Mouse (Mus musculus) hindbrain, embryonic 13.5 days (tissue): Measurements from ENCODE around the gene Eps15. TPM values are rescaled to one million over a fixed set of nuclear protein-coding genes. Genes with fewer than 3 reads are reported as not detected.

Experiments
- ATAC-seq: fragments of 200-750 bp; cut with Nextera tagmentation; 2 replicates; pipeline ENCODE4 v1.8.0; 2017; ENCODE audit warnings: moderate TSS enrichment; ENCODE audit not compliant: low FRiP score
- H3K27ac ChIP-seq: fragments of 300-500 bp; sonication (generic); 2 replicates; pipeline ENCODE4 v1.5.1; 2015; ENCODE audit warnings: inconsistent platforms, mild to moderate bottlenecking, moderate library complexity
- H3K27me3 ChIP-seq: fragments of 300-500 bp; sonication (generic); 2 replicates; pipeline ENCODE4 v1.6.1; 2015; ENCODE audit warnings: mild to moderate bottlenecking, inconsistent platforms
- H3K36me3 ChIP-seq: fragments of 300-500 bp; sonication (generic); 2 replicates; pipeline ENCODE4 v1.6.1; 2015; ENCODE audit warnings: mild to moderate bottlenecking, inconsistent platforms
- H3K4me1 ChIP-seq: fragments of 300-500 bp; sonication (generic); replicated peaks from 2 replicates; pipeline ENCODE4 v1.6.1; 2015; ENCODE audit warnings: inconsistent platforms
- H3K4me2 ChIP-seq: fragments of 300-500 bp; sonication (generic); 2 replicates; pipeline ENCODE4 v1.6.1; 2015; ENCODE audit warnings: inconsistent platforms, mild to moderate bottlenecking, moderate library complexity
- H3K4me3 ChIP-seq: fragments of 300-500 bp; sonication (generic); 2 replicates; pipeline ENCODE4 v1.5.1; 2015; ENCODE audit warnings: mild to moderate bottlenecking, inconsistent platforms
- H3K9ac ChIP-seq: fragments of 300-500 bp; sonication (generic); 2 replicates; pipeline ENCODE4 v1.6.1; 2015; ENCODE audit warnings: mild to moderate bottlenecking, inconsistent platforms
- H3K9me3 ChIP-seq: fragments of 300-500 bp; sonication (generic); 2 replicates; pipeline ENCODE4 v1.6.1; 2016; ENCODE audit warnings: inconsistent platforms
- WGBS: fragments of 180-500 bp; shearing (Covaris S2); methylation state at CpG from one replicate; pipeline ENCODE4 v1.1.7; 2015; 5-methylcytosine and 5-hydroxymethylcytosine counted together
- polyA plus RNA-seq: library from polyadenylated mRNA; unstranded; fragments of >200 nt; fragmentation: Nextera tagmentation; extraction: Ambion mirVana; gene quantifications from 2 replicates; pipeline ENCODE4 v1.2.1, GENCODE M21; 2015

Eps15 gene
- polyA plus RNA-seq, 1 experiment from 2014 or later, result 68.8 TPM

- H3K9ac ChIP-seq, result no peak overlapping the region
- no peak overlapping the region for H3K4me2 ChIP-seq
- H3K27me3 ChIP-seq, result no peaks in the 10 kb centered on the region
- no peak overlapping the region for H3K4me3 ChIP-seq
- no peak for ATAC-seq
- H3K27ac ChIP-seq, result no peak overlapping the region
- 65% methylated on average over 1 of the region's 1 CpGs for WGBS
- H3K36me3 ChIP-seq, result no peaks in the 10 kb centered on the region
- H3K4me1 ChIP-seq, result 0 out of 2 replicates have a peak, but pooled peaks cover 7% of the 10 kb centered on the region
- no peaks in the 10 kb centered on the region for H3K9me3 ChIP-seq
Measured at GRCm38 (mm10) chr4:109427058-109427457, 147.0 kb downstream of the Eps15 start.

- H3K9me3 ChIP-seq, result no peaks in the 10 kb centered on the region
- no peak overlapping the region for H3K4me3 ChIP-seq
- H3K36me3 ChIP-seq, result no peaks in the 10 kb centered on the region
- WGBS, result 93% methylated on average over 7 of the region's 7 CpGs
- no peaks in the 10 kb centered on the region for H3K27me3 ChIP-seq
- peaks cover 15% of the 10 kb centered on the region; the same call in 1 of the 2 replicates for H3K4me1 ChIP-seq
- H3K4me2 ChIP-seq, result no peak overlapping the region
- H3K27ac ChIP-seq, result no peak overlapping the region
- ATAC-seq, result no peak
- no peak overlapping the region for H3K9ac ChIP-seq
Measured at GRCm38 (mm10) chr4:109430250-109430649, 150.2 kb downstream of the Eps15 start.

GRCm38 (mm10) chr4:109430854-109431253 is 150.8 kb downstream of the Eps15 start:
- ATAC-seq, result peak; percentile 8; the same call in 1 of the 2 replicates
- Histone ChIP-seq H3K4me1 (peaks cover 15% of the 10 kb centered on the region; the same call in 1 of the 2 replicates), H3K9ac (no peak overlapping the region), H3K4me2 (no peak overlapping the region), H3K4me3 (no peak overlapping the region), H3K27me3 (no peaks in the 10 kb centered on the region), H3K9me3 (no peaks in the 10 kb centered on the region), H3K36me3 (no peaks in the 10 kb centered on the region), H3K27ac (no peak overlapping the region)
- 59% methylated on average over 13 of the region's 13 CpGs for WGBS

GRCm38 (mm10) chr4:109432668-109433375 is 152.8 kb downstream of the Eps15 start:
- Histone ChIP-seq H3K9me3 (no peaks in the 10 kb centered on the region), H3K4me3 (no peak overlapping the region), H3K9ac (no peak overlapping the region), H3K27me3 (no peaks in the 10 kb centered on the region), H3K4me1 (peaks cover 15% of the 10 kb centered on the region; the same call in 1 of the 2 replicates), H3K4me2 (no peak overlapping the region), H3K36me3 (no peaks in the 10 kb centered on the region), H3K27ac (no peak overlapping the region)
- WGBS, result 80% methylated on average over 16 of the region's 16 CpGs
- ATAC-seq, result 0 out of 2 replicates have a peak, but pooled peaks have one; percentile 37

GRCm38 (mm10) chr4:109433641-109434040 is 153.6 kb downstream of the Eps15 start:
- Histone ChIP-seq H3K9ac (no peak overlapping the region), H3K4me3 (no peak overlapping the region), H3K4me1 (peaks cover 15% of the 10 kb centered on the region; the same call in 1 of the 2 replicates), H3K27ac (no peak overlapping the region), H3K9me3 (no peaks in the 10 kb centered on the region), H3K27me3 (no peaks in the 10 kb centered on the region), H3K36me3 (no peaks in the 10 kb centered on the region), H3K4me2 (no peak overlapping the region)
- ATAC-seq, result no peak
- WGBS, result 85% methylated on average over 6 of the region's 6 CpGs

GRCm38 (mm10) chr4:109434256-109434655 is 154.2 kb downstream of the Eps15 start:
- Histone ChIP-seq H3K36me3 (no peaks in the 10 kb centered on the region), H3K9me3 (no peaks in the 10 kb centered on the region), H3K27me3 (no peaks in the 10 kb centered on the region), H3K4me1 (peaks cover 15% of the 10 kb centered on the region; the same call in 1 of the 2 replicates), H3K4me2 (no peak overlapping the region), H3K4me3 (no peak overlapping the region), H3K9ac (no peak overlapping the region), H3K27ac (no peak overlapping the region)
- WGBS, result 88% methylated on average over 1 of the region's 1 CpGs
- ATAC-seq, result no peak

Other genes starting within 250 kb of the Eps15 start
- gene Osbpl9, start 78.0 kb upstream of the Eps15 start, polyA plus RNA-seq, result 90.1 and 92.1 TPM in 2 replicates
- gene Calr4, start 45.8 kb upstream of the Eps15 start, polyA plus RNA-seq, result 2.1 and 2.2 TPM in 2 replicates
- 0.99 and 1.2 TPM in 2 replicates for gene Ttc39a, start 126.4 kb downstream of the Eps15 start, polyA plus RNA-seq
- 58.8 and 61.0 TPM in 2 replicates for gene Rnf11, start 204.5 kb downstream of the Eps15 start, polyA plus RNA-seq